Mouse (Mus musculus) kidney, adult 18-20 months (tissue): ENCODE measurements around the gene Cops3.
A peak's percentile ranks its signal among the peaks of the same experiment; 100 is the strongest.
"Not testable (repeated sequence)": the region's sequence is repeated elsewhere in the genome, so short reads cannot be mapped to it uniquely, and the experiment has no call there.

Source experiments
- DNase-seq: peaks from one replicate; pipeline ENCODE4 v3.0.0; 2021

The Cops3 gene

DNA sequence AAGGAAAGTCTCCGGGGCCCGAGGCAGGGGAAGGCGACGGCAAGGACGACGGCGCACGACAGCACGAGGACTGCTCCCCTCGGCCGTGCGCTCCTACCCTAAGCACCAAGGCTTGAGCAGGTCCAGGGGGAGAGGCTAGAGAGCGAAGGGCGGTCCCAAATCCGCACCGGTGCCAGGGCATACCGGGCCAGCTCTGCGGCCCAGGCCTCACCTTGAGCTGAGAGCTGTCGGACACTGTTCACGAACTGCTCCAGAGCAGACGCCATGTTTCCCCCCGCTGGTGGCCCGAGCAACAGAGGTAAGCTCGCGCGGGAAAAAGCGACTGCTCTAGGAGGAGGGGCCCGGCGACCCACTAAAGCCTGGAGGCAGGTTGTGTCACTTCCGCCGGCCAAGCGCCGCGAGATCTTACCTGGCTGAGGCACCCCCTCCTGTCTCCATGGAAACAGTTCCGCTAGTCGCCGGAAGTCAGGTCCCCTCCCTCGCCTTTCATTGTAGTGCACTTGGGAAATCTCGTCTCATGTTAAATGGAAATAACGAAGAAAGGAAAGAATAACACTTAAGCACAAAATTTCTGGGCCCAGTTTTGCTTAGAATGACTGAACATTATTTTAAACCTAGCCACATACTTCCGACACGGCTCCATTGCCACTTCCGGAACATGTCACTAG is at the start of gene Cops3:
Cops3 (minus strand) TSS at position 380 of the 668 bp plus-strand sequence.
- peak; percentile 94 for DNase-seq

DNA sequence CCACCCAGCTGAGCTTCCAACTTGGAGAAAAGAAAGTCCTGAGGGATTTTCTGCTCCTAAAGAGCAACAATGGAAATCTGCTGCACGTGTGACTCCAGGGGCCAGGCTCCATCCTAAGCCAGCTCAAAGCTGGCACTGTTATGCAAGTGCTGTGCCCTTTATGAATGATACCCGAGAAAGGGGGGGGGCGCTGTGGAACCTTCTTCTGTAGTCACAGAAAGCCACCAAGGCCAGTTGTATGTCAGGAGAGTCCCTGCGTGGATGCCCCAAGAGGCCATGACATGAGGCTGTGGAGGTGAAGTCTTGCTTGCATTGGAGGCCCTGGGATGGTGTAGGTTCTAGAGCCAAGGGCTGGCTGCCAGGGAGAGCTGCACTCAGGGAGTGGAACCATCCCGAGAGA is 48.5 kb upstream of the Cops3 start:
- no peak for DNase-seq

GRCm38 (mm10) chr11:59886952-59887351 is 47.3 kb upstream of the Cops3 start:
- DNase-seq: no peak

GRCm38 (mm10) chr11:59885217-59885986 is 45.8 kb upstream of the Cops3 start:
- peak; percentile 24 for DNase-seq

GRCm38 (mm10) chr11:59880031-59880430 is 40.4 kb upstream of the Cops3 start:
- peak; percentile 76 for DNase-seq

- no peak for DNase-seq
These were observed 32.5 kb upstream of the Cops3 start for GRCm38 (mm10) chr11:59872124-59872523.

DNA sequence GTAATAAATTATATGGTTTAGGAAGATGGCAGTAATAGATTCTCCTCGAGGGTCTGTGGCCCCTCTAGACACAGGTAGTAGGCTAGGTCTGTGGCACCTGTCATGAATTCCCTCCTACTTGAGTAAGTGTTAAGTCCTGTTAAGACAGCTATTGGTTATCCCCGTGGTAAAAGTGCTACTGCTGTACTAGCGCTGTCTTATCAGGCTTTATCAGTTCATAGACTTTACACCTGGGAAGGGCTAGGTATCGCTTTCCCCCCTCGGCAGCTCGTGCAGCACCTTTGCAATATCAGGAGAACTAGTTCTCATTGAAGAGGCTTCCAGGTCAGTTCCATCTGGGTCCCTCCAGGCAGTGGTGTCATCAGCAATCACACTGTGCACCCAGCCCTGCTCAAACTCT is 24.7 kb upstream of the Cops3 start:
- DNase-seq: no peak

DNA sequence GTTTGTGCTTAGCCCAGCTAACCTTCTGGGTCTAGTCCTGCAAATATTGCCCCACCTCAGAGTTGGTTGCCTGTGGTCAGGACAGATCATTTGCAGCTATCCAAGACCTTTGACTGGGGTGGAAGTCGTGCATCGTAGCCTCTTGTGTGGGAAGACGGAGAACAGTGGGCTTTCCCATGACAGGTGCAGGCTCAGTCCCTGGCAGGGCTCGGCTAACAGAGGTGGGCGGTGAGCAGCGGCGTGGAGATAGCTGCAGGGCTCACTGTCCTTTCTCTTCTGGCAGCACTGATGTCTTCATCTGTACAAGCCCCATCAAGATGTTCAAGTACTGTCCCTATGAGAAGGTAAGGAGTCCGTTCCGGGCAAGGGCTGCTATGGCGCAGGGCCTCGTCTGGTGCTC is 20.8 kb upstream of the Cops3 start:
- DNase-seq: no peak

GRCm38 (mm10) chr11:59852865-59853264 is 13.2 kb upstream of the Cops3 start:
- no peak for DNase-seq

- DNase-seq: peak; percentile 89
These were observed 8.6 kb upstream of the Cops3 start for GRCm38 (mm10) chr11:59847891-59848884.

- peak; percentile 41 for DNase-seq
These were observed 7.5 kb upstream of the Cops3 start for GRCm38 (mm10) chr11:59847131-59847530.

GRCm38 (mm10) chr11:59846311-59846710 is 6.7 kb upstream of the Cops3 start:
- DNase-seq: no peak

DNA sequence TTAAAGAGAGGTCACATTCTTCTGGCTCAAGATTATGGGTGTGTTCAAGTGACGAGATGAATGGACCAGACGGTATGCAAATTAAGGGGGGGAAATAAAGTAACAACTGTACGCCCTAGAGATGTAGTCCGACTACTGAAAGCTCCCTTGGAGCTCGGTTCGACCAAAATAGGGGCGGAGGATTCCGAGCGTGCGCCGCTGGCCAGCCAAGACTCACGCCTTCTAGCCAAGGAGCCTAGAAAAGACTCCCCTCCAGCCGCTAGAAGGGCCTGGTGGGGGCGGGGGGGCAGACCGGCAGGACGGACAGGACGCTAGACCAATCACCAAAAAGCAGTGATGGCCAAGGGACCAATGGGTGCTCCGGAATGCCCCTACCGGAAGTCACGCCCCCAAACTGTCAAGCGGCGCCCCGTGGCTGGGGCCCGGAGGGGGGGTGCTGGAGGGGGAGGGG is 605 bp downstream of the Cops3 start, which contains the start of gene Nt5m:
Nt5m (plus strand) TSS at position 440 of the 451 bp plus-strand sequence.
- DNase-seq: peak; percentile 94

GRCm38 (mm10) chr11:59838426-59838825 is 1.2 kb downstream of the Cops3 start:
- DNase-seq: no peak

DNA sequence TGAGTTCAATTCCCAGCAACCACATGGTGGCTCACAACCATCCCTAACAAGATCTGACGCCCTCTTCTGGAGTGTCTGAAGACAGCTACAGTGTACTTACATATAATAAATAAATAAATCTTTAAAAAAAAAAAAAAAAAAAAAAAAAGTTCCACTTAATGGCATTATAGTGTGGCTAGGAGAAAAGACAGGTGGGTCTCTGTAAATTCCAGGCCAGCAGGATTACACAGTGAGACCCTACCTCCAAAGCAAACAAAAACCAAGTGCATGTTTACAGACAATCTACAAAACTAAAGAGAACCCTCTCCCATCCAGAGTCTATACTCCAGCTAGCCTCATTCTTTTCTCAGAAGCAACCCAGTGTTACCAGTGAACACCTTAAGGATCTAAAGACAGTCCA is 1.8 kb downstream of the Cops3 start:
- not testable (repeated sequence) for DNase-seq

GRCm38 (mm10) chr11:59821625-59822024 is 18.0 kb downstream of the Cops3 start:
- no peak for DNase-seq

DNA sequence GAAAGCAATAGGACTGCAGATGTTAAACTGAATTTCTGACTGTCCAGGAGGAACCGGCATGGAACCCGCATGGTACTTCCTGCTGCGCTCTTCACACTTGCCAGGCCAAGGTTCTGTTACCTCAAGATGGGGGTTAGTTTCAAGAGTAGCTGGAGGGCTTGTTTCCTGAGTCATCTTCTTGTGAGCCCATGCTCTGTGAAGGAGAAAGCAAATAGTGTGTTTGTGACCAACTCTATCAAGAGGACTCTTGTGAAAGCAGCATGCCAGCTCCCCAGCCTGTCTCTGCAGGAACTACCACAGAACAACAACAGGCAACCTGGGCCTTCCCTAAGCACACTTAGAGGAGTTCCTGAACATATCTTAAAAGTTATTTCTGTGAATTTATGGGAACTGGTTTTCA is 21.7 kb downstream of the Cops3 start:
- DNase-seq: no peak

- DNase-seq: no peak
These were observed 24.1 kb downstream of the Cops3 start for GRCm38 (mm10) chr11:59815482-59816065.

DNA sequence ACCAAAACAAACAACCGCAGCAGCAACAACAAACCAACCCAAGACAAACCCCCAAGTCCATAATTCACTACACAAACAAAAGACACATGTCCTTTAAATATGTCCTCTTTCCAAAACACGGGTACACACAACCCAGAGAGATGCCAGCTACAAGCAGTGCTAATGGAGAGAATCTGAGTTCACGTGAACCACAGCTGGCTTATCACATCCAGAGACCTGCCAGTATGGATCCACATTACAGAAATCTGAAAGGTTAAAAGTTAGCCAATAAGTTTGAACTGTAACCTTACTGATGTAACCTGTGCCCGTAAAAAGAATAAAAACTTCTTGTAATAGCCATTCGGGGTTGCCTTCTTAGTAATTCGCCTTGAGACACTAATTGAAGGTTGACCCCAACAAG is 24.7 kb downstream of the Cops3 start:
- no peak for DNase-seq

DNA sequence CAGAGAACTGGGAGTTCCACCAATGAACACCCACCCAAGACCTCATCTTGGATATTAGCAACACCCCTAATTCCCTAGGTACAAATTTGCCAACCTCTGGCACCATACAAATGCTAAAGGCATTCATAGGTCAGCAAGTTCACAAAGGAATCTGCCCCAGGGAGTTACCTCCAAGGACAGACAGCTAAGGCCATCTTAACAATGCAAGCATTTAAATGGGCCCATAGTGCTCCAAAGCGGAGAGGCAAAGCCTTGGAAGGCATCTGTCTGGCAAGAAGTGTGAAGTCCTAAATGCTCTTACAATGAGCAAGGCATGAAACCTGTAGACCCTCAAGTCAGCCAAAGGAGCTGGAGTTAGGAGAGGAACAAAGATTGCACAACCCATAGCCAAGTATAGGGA is 25.3 kb downstream of the Cops3 start:
- DNase-seq: no peak

DNA sequence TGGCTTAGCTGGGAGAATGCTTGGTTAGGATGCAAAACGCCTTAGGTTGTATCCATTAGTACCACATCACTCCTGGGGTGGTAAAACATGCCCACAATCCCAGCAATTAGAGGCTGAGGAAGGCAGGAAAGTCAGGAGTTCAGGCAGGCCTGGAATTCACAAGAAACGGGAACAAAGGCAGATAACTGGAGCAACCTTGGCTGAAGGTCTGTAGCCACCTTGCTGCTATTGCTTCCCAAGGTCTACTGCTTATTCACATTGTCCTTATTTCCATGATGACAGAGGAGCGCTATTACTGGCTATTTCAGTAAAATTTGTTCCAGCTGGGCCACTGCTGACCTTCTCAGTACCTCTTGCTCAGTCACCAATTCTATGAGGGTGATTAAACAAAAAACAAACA is 26.4 kb downstream of the Cops3 start:
- DNase-seq: no peak

- no peak for DNase-seq
These were observed 28.4 kb downstream of the Cops3 start for GRCm38 (mm10) chr11:59811211-59811610.
